Mouse (Mus musculus) neutrophil, adult 5-6 weeks (primary cell): ENCODE measurements around the gene Slc37a4. TPM values are rescaled to one million over a fixed set of nuclear protein-coding genes. Genes with fewer than 3 reads are reported as not detected.
"Not testable (repeated sequence)": the region's sequence is repeated elsewhere in the genome, so short reads cannot be mapped to it uniquely, and the experiment has no call there.

Experiments used
- ATAC-seq: fragments of 151-379, 151-347 bp; 2 replicates; pipeline ENCODE4 v1.8.0; 2017; ENCODE audit warnings: mild to moderate bottlenecking, moderate TSS enrichment; ENCODE audit not compliant: insufficient number of reproducible peaks, poor library complexity, low FRiP score, severe bottlenecking; ENCODE audit errors: extremely low read depth
- total RNA-seq: library from RNA; stranded (forward); fragments of 200-1000 nt; gene quantifications from 2 replicates; pipeline ENCODE4 v1.2.3, GENCODE M21; 2017

Gene Slc37a4
- 15.4 and 21.5 TPM in 2 replicates for total RNA-seq

- ATAC-seq = peak; percentile 98
Observed at GRCm38 (mm10) chr9:44396684-44397411, at the start of gene Slc37a4. TSS of gene Slc37a4 (plus strand) at chr9:44396852.

- no peak for ATAC-seq
Observed at GRCm38 (mm10) chr9:44347166-44347565, 49.5 kb upstream of the Slc37a4 start.

GRCm38 (mm10) chr9:44347621-44348020 lies 49.0 kb upstream of the Slc37a4 start:
- ATAC-seq = no peak

- no peak for ATAC-seq
Observed at GRCm38 (mm10) chr9:44348546-44348945, 48.1 kb upstream of the Slc37a4 start.

GRCm38 (mm10) chr9:44351396-44351795 lies 45.3 kb upstream of the Slc37a4 start:
- no peak for ATAC-seq

- ATAC-seq = no peak
Observed at GRCm38 (mm10) chr9:44352337-44352736, 44.3 kb upstream of the Slc37a4 start.

- ATAC-seq = no peak
Observed at GRCm38 (mm10) chr9:44353142-44353541, 43.5 kb upstream of the Slc37a4 start.

- no peak; the same call in 1 of the 2 replicates for ATAC-seq
Observed at GRCm38 (mm10) chr9:44357207-44357606, 39.4 kb upstream of the Slc37a4 start.

- ATAC-seq = peak; percentile 90
Observed at GRCm38 (mm10) chr9:44361190-44361917, 35.3 kb upstream of the Slc37a4 start, which contains the start of gene Vps11. TSS of gene Vps11 (minus strand) at chr9:44361670.

- not testable (repeated sequence) for ATAC-seq
Observed at GRCm38 (mm10) chr9:44361931-44362330, 34.7 kb upstream of the Slc37a4 start.

GRCm38 (mm10) chr9:44364480-44364879 lies 32.2 kb upstream of the Slc37a4 start:
- ATAC-seq = no peak

GRCm38 (mm10) chr9:44373386-44373785 lies 23.3 kb upstream of the Slc37a4 start:
- no peak for ATAC-seq

GRCm38 (mm10) chr9:44376141-44376540 lies 20.5 kb upstream of the Slc37a4 start:
- no peak for ATAC-seq

GRCm38 (mm10) chr9:44377335-44377734 lies 19.3 kb upstream of the Slc37a4 start:
- ATAC-seq = not testable (repeated sequence)

GRCm38 (mm10) chr9:44378153-44378730 lies 18.4 kb upstream of the Slc37a4 start:
- no peak for ATAC-seq

- ATAC-seq = peak; percentile 94
Observed at GRCm38 (mm10) chr9:44379054-44379834, 17.4 kb upstream of the Slc37a4 start, which contains the start of gene Hyou1. TSS of gene Hyou1 (plus strand) at chr9:44379490.

- no peak for ATAC-seq
Observed at GRCm38 (mm10) chr9:44379862-44380261, 16.8 kb upstream of the Slc37a4 start.

GRCm38 (mm10) chr9:44384596-44384995 lies 12.1 kb upstream of the Slc37a4 start:
- no peak for ATAC-seq

- no peak for ATAC-seq
Observed at GRCm38 (mm10) chr9:44387221-44387620, 9.4 kb upstream of the Slc37a4 start.
